Mouse (Mus musculus) gonadal fat pad, adult 2 months (tissue): ENCODE data around the gene Extl2. TPM values are rescaled to one million over a fixed set of nuclear protein-coding genes. Genes with fewer than 3 reads are reported as not detected.

Experiments used
- polyA plus RNA-seq: library from polyadenylated mRNA; depleted of rRNA; stranded (reverse); fragments of >200 nt; gene quantifications from 2 replicates; pipeline ENCODE4 v1.2.3, GENCODE M21; 2012; rRNA removed

Extl2 gene
- polyA plus RNA-seq, 1 experiment: 9.5 TPM

Other genes starting within 250 kb of the Extl2 start
- 5.9 TPM in 2 replicates for gene Dph5, start 119.6 kb upstream of the Extl2 start, polyA plus RNA-seq
- 18.7 and 23.9 TPM in 2 replicates for gene Slc30a7, start 56 bp upstream of the Extl2 start, polyA plus RNA-seq
- 4.0 and 4.9 TPM in 2 replicates for gene Vcam1, start 122.2 kb downstream of the Extl2 start, polyA plus RNA-seq
- gene Gpr88, start 246.0 kb downstream of the Extl2 start, polyA plus RNA-seq: 0.63 and 1.6 TPM in 2 replicates